Mouse (Mus musculus) liver, postnatal 0 days (tissue): Measurements from ENCODE around the gene Rap1a. TPM values are rescaled to one million over a fixed set of nuclear protein-coding genes. Genes with fewer than 3 reads are reported as not detected.
A peak's percentile ranks its signal among the peaks of the same experiment; 100 is the strongest.

Experiments
- ATAC-seq: fragments of 200-750 bp; cut with Nextera tagmentation; 2 replicates; pipeline ENCODE4 v1.8.0; 2017; ENCODE audit warnings: mild to moderate bottlenecking, moderate library complexity
- DNase-seq: peaks from one replicate; pipeline ENCODE4 v3.0.0-alpha.2; 2016
- H3K27ac ChIP-seq: fragments of 300-500 bp; sonication (generic); 2 replicates; pipeline ENCODE4 v1.5.1; 2014; ENCODE audit warnings: antibody characterized with exemption, moderate library complexity, mild to moderate bottlenecking, low read depth
- H3K27me3 ChIP-seq: fragments of 300-500 bp; sonication (generic); 2 replicates; pipeline ENCODE4 v1.6.1; 2014; ENCODE audit warnings: low read length, control low read depth, mixed read lengths; ENCODE audit not compliant: insufficient read depth
- H3K36me3 ChIP-seq: fragments of 300-500 bp; sonication (generic); replicated peaks from 2 replicates; pipeline ENCODE4 v1.6.1; 2014; ENCODE audit warnings: mild to moderate bottlenecking, control low read depth, low read length, moderate library complexity, mixed read lengths; ENCODE audit not compliant: insufficient read depth
- H3K4me1 ChIP-seq: fragments of 300-500 bp; sonication (generic); 2 replicates; pipeline ENCODE4 v1.6.1; 2014; ENCODE audit warnings: antibody characterized with exemption, mild to moderate bottlenecking, control low read depth; ENCODE audit not compliant: insufficient read depth
- H3K4me2 ChIP-seq: fragments of 300-500 bp; sonication (generic); 2 replicates; pipeline ENCODE4 v1.6.1; 2014; ENCODE audit warnings: low read depth, mild to moderate bottlenecking, low read length, moderate library complexity, mixed read lengths
- H3K4me3 ChIP-seq: fragments of 300-500 bp; sonication (generic); 2 replicates; pipeline ENCODE4 v1.5.1; 2014; ENCODE audit warnings: low read depth, low read length
- H3K9ac ChIP-seq: fragments of 300-500 bp; sonication (generic); replicated peaks from 2 replicates; pipeline ENCODE4 v1.6.1; 2014; ENCODE audit warnings: mild to moderate bottlenecking, moderate library complexity
- H3K9me3 ChIP-seq: fragments of 300-500 bp; sonication (generic); 2 replicates; pipeline ENCODE4 v1.6.1; 2016; ENCODE audit warnings: mild to moderate bottlenecking, control low read depth, low read length, mixed read lengths
- CTCF ChIP-seq: sonication (generic); IDR thresholded peaks from 2 replicates; pipeline ENCODE4 v1.5.1; 2016; ENCODE audit warnings: antibody characterized with exemption, low read depth
- EP300 ChIP-seq: IDR thresholded peaks from 2 replicates; pipeline ENCODE4 v1.6.1; 2016; ENCODE audit warnings: antibody characterized with exemption, low read depth, mild to moderate bottlenecking
- WGBS: fragments of 180-500 bp; shearing (Covaris S2); extraction: QIAGEN DNeasy Blood & Tissue Kit; methylation state at CpG from one replicate; pipeline ENCODE4 v1.1.7; 2014; ENCODE audit not compliant: insufficient replicate concordance; 5-methylcytosine and 5-hydroxymethylcytosine counted together
- polyA plus RNA-seq: library from polyadenylated mRNA; unstranded; fragments of >200 nt; fragmentation: Nextera tagmentation; extraction: Ambion mirVana; gene quantifications from 2 replicates; pipeline ENCODE4 v1.2.1, GENCODE M21; 2015

The Rap1a gene
- polyA plus RNA-seq, 1 experiment from 2014 or later, result 93.3 TPM

DNA sequence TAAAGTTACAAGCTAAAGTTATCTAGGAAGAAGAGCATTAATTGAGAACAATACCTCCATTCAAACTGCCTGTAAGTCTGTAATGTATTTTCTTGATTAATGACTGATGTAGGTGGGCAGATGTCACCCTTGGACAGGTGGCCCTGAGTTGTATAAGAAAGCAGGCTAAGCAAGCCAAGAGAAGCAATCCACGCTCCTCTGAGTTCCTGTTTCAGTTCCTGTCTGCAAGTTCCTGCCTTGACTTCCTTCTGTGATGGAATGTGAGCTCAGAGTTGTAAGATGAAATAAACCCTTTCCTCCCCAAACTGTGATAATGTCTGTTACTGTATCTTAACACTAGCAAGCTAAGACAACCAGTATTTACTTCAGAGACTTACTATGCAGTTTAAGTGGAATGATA lies 11.4 kb downstream of the Rap1a start:
- H3K27ac ChIP-seq, result no peak overlapping the region
- no peak overlapping the region for H3K4me2 ChIP-seq
- no peaks in the 10 kb centered on the region for H3K27me3 ChIP-seq
- WGBS, result 68% methylated on average over 1 of the region's 1 CpGs
- peaks cover 8% of the 10 kb centered on the region for H3K4me1 ChIP-seq
- TF ChIP-seq CTCF (no peak), EP300 (no peak)
- ATAC-seq, result no peak
- H3K9me3 ChIP-seq, result no peaks in the 10 kb centered on the region
- no peak overlapping the region for H3K4me3 ChIP-seq
- DNase-seq, result no peak
- H3K9ac ChIP-seq, result no peak overlapping the region
- peaks cover 13% of the 10 kb centered on the region; the same call in 1 of the 2 replicates for H3K36me3 ChIP-seq

GRCm38 (mm10) chr3:105787328-105787727 lies 13.8 kb downstream of the Rap1a start:
- Histone ChIP-seq H3K4me1 (peaks cover 15% of the 10 kb centered on the region), H3K27ac (no peak overlapping the region), H3K4me2 (no peak overlapping the region), H3K27me3 (no peaks in the 10 kb centered on the region), H3K36me3 (peaks cover 13% of the 10 kb centered on the region; the same call in 1 of the 2 replicates), H3K9me3 (no peaks in the 10 kb centered on the region), H3K4me3 (no peak overlapping the region), H3K9ac (no peak overlapping the region)
- no peak for DNase-seq
- ATAC-seq, result no peak
- TF ChIP-seq EP300 (no peak), CTCF (no peak)
- 76% methylated on average over 3 of the region's 3 CpGs for WGBS

- no peak overlapping the region for H3K27ac ChIP-seq
- TF ChIP-seq CTCF (peak; percentile 45), EP300 (no peak)
- ATAC-seq, result no peak
Measured at GRCm38 (mm10) chr3:105785865-105786264, 15.3 kb downstream of the Rap1a start.

GRCm38 (mm10) chr3:105783809-105784208 lies 17.3 kb downstream of the Rap1a start:
- no peaks in the 10 kb centered on the region for H3K27me3 ChIP-seq
- peaks cover 7% of the 10 kb centered on the region; the same call in 1 of the 2 replicates for H3K36me3 ChIP-seq
- DNase-seq (no peak), ATAC-seq (no peak)
- no peaks in the 10 kb centered on the region for H3K9me3 ChIP-seq
- TF ChIP-seq CTCF (no peak), EP300 (no peak)
- no peak overlapping the region for H3K4me2 ChIP-seq
- WGBS, result 75% methylated on average over 1 of the region's 1 CpGs
- no peak overlapping the region for H3K27ac ChIP-seq
- no peak overlapping the region for H3K9ac ChIP-seq
- H3K4me3 ChIP-seq, result no peak overlapping the region
- peaks cover 8% of the 10 kb centered on the region for H3K4me1 ChIP-seq

More at GRCm38 (mm10) chr3:105785865-105786264, 15.3 kb downstream of the Rap1a start:
- Histone ChIP-seq H3K4me3 (no peak overlapping the region), H3K27me3 (no peaks in the 10 kb centered on the region), H3K9ac (no peak overlapping the region), H3K9me3 (no peaks in the 10 kb centered on the region), H3K4me1 (peaks cover 12% of the 10 kb centered on the region), H3K36me3 (peaks cover 10% of the 10 kb centered on the region; the same call in 1 of the 2 replicates), H3K4me2 (no peak overlapping the region)
- no peak for DNase-seq

DNA sequence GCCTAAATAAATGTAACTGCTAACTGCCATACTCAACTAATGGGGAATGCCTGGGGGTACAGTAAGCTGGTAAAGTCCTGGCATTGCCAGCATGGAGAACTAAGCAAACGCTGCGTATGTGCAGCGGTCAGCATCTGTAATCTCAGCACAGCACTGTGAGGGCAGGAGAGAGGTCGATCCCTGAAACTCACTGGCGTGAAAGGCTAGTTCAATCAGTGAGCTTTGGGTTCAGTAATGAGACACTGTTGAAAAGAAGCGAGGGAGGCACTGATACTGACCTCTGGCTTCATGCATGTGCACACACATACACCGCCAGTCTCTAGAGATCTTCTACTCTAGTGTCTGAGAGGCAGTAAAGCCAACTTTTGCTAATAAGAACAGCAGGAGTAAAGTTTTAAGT lies 18.7 kb downstream of the Rap1a start:
- H3K4me3 ChIP-seq, result no peak overlapping the region
- no peak overlapping the region for H3K27ac ChIP-seq
- DNase-seq (no peak), ATAC-seq (peak; percentile 68)
- H3K9ac ChIP-seq, result no peak overlapping the region
- TF ChIP-seq CTCF (no peak), EP300 (no peak)
- 66% methylated on average over 7 of the region's 7 CpGs for WGBS
- peaks cover 11% of the 10 kb centered on the region for H3K4me1 ChIP-seq
- H3K36me3 ChIP-seq, result peaks cover 7% of the 10 kb centered on the region; the same call in 1 of the 2 replicates
- no peaks in the 10 kb centered on the region for H3K9me3 ChIP-seq
- no peak overlapping the region for H3K4me2 ChIP-seq
- no peaks in the 10 kb centered on the region for H3K27me3 ChIP-seq

- WGBS, result 94% methylated on average over 3 of the region's 3 CpGs
- no peak for ATAC-seq
- TF ChIP-seq CTCF, result no peak
- no peak for TF ChIP-seq EP300
Measured at GRCm38 (mm10) chr3:105777997-105778396, 23.1 kb downstream of the Rap1a start.

DNA sequence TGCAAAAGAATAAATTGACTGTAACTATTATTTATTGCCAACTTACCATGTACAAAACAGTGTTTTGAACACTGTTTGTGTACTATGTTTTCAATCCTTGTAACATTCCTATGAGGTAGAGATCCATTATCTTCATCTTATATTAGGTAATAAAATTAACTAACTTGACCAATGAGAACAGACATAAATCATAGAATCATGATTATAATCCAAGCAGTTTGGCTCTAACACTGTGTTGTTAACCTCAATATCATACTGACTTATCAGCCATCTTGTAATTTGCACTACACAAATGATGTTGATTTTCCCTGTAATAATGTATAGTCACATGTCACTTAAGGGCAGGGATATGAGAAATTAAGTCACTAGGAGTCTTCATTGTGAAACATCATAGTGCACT lies 26.6 kb downstream of the Rap1a start:
- no peaks in the 10 kb centered on the region for H3K36me3 ChIP-seq
- no peak overlapping the region for H3K9ac ChIP-seq
- TF ChIP-seq EP300 (no peak), CTCF (no peak)
- no peak overlapping the region for H3K4me2 ChIP-seq
- DNase-seq (no peak), ATAC-seq (no peak)
- H3K4me3 ChIP-seq, result no peak overlapping the region
- peaks cover 2% of the 10 kb centered on the region; the same call in 1 of the 2 replicates for H3K9me3 ChIP-seq
- H3K27ac ChIP-seq, result no peak overlapping the region
- H3K27me3 ChIP-seq, result no peaks in the 10 kb centered on the region
- peaks cover 6% of the 10 kb centered on the region; the same call in 1 of the 2 replicates for H3K4me1 ChIP-seq

More at GRCm38 (mm10) chr3:105777997-105778396, 23.1 kb downstream of the Rap1a start:
- H3K27ac ChIP-seq, result no peak overlapping the region
- no peaks in the 10 kb centered on the region for H3K27me3 ChIP-seq
- no peak overlapping the region for H3K4me2 ChIP-seq
- peaks cover 7% of the 10 kb centered on the region for H3K4me1 ChIP-seq
- H3K36me3 ChIP-seq, result no peaks in the 10 kb centered on the region
- H3K4me3 ChIP-seq, result no peak overlapping the region
- H3K9ac ChIP-seq, result no peak overlapping the region
- no peaks in the 10 kb centered on the region for H3K9me3 ChIP-seq
- DNase-seq, result no peak
